Comparison of ENCODE assay signal across 8 mouse cellular contexts in genomic region chr5:113286591-113287520, GRCm38 (mm10). TPM values are rescaled to one million over a fixed set of nuclear protein-coding genes. Genes with fewer than 3 reads are reported as not detected.
A peak's percentile ranks its signal among the peaks of the same experiment; 100 is the strongest.
DNase-seq lines count a peak whose midpoint lies in the region; ATAC-seq and TF ChIP-seq lines count a peak whose summit lies in the region.

No protein-coding gene starts in this region.

- TF ChIP-seq POLR2A in bone marrow, adult 2 months (IDR thresholded peaks at IDR 0.05; ENCODE audit: borderline replicate concordance, control insufficient read depth, low read depth, low read length): no peak

- 54% methylated on average over 60 of the region's 60 CpGs for WGBS in bone marrow, adult 2 months
- 4% methylated on average over 54 of the region's 60 CpGs for WGBS in forebrain, embryonic 12.5 days
- WGBS in neural tube, embryonic 11.5 days: 6% methylated on average over 56 of the region's 60 CpGs

- H3K27ac ChIP-seq in bone marrow, adult 2 months (ENCODE audit: control insufficient read depth, insufficient read depth, low read depth, low read length, poor library complexity): no peak overlapping the region
- no peak overlapping the region for H3K27ac ChIP-seq in forebrain, embryonic 12.5 days
- H3K27ac ChIP-seq in neural tube, embryonic 11.5 days (ENCODE audit: low read depth, low read length): no peak overlapping the region

- H3K27me3 ChIP-seq in forebrain, embryonic 12.5 days: peaks cover 74% of the 10 kb centered on the region
- peaks cover 27% of the 10 kb centered on the region for H3K27me3 ChIP-seq in neural tube, embryonic 11.5 days (ENCODE audit: control insufficient read depth, insufficient read depth, low read length)

- ATAC-seq in forebrain, embryonic 12.5 days (ENCODE audit: low FRiP score): peak; percentile 45; the same call in 1 of the 2 replicates
- no peak for ATAC-seq in neural tube, embryonic 11.5 days (ENCODE audit: insufficient read depth, low FRiP score, low TSS enrichment)

- H3K4me2 ChIP-seq in forebrain, embryonic 12.5 days: peak overlapping the region; percentile 49
- H3K4me2 ChIP-seq in neural tube, embryonic 11.5 days (ENCODE audit: low read depth): peak overlapping the region; percentile 31

- no peak overlapping the region for H3K4me3 ChIP-seq in bone marrow, adult 2 months (replicated peaks; ENCODE audit: control insufficient read depth, low read depth, low read length)
- peak overlapping the region; percentile 21 for H3K4me3 ChIP-seq in forebrain, embryonic 12.5 days (replicated peaks)
- no peak overlapping the region; the same call in 1 of the 2 replicates for H3K4me3 ChIP-seq in neural tube, embryonic 11.5 days (ENCODE audit: low read depth, low read length)

- H3K9me3 ChIP-seq in forebrain, embryonic 12.5 days: no peaks in the 10 kb centered on the region
- H3K9me3 ChIP-seq in neural tube, embryonic 11.5 days (ENCODE audit: control insufficient read depth, low read length): no peaks in the 10 kb centered on the region

- peak; percentile 60 for DNase-seq in gastrocnemius, postnatal 10 days
- DNase-seq in gastrocnemius, postnatal 25 days: no peak
- DNase-seq in kidney, adult 11 months: peak; percentile 35
- DNase-seq in liver: peak; percentile 33
- DNase-seq in neural tube, embryonic 11.5 days (ENCODE audit: low spot score): peak; percentile 58
- peak; percentile 46 for DNase-seq in urinary bladder, adult 2 months (ENCODE audit: low spot score)

- TF ChIP-seq CTCF in bone marrow, adult 2 months (IDR thresholded peaks at IDR 0.05; ENCODE audit: control insufficient read depth, insufficient read depth, low read length): peak; percentile 58

- no peaks in the 10 kb centered on the region for H3K36me3 ChIP-seq in forebrain, embryonic 12.5 days (replicated peaks)
- no peaks in the 10 kb centered on the region for H3K36me3 ChIP-seq in neural tube, embryonic 11.5 days (ENCODE audit: control insufficient read depth, insufficient read depth, low read length)

- peaks cover 2% of the 10 kb centered on the region; the same call in 1 of the 2 replicates for H3K4me1 ChIP-seq in bone marrow, adult 2 months (ENCODE audit: control insufficient read depth, insufficient read depth, low read length)
- H3K4me1 ChIP-seq in forebrain, embryonic 12.5 days: peaks cover 9% of the 10 kb centered on the region
- H3K4me1 ChIP-seq in neural tube, embryonic 11.5 days (ENCODE audit: control insufficient read depth, insufficient read depth, low read length): no peaks in the 10 kb centered on the region

- H3K9ac ChIP-seq in forebrain, embryonic 12.5 days: no peak overlapping the region
- H3K9ac ChIP-seq in neural tube, embryonic 11.5 days (ENCODE audit: low read length): no peak overlapping the region

RNA-seq across cellular contexts. Expression of gene Sgsm1, which starts 23.7 kb away (rescaled TPM):
- total RNA-seq in gastrocnemius, postnatal 10 days (2021): 1 to 10 TPM in 1 of 2 experiments, under 1 TPM in 1; 0.65 to 1.2 TPM
- total RNA-seq in gastrocnemius, postnatal 25 days (2021): under 1 TPM; 0.13 to 0.67 TPM
- polyA plus RNA-seq in bone marrow, adult 2 months (2011; ENCODE audit: insufficient read depth, insufficient read length, low replicate concordance, missing spikeins): not detected in 2 replicates
- 14.3 and 14.8 TPM in 2 replicates for polyA plus RNA-seq in forebrain, embryonic 12.5 days (2016; fragmentation: Nextera tagmentation; extraction: Ambion mirVana)
- 8.5 and 10.7 TPM in 2 replicates for polyA plus RNA-seq in neural tube, embryonic 11.5 days (2014; fragmentation: Nextera tagmentation; extraction: Ambion mirVana)
- polyA plus RNA-seq in urinary bladder, adult 2 months (2012; rRNA removed): 5.3 and 5.6 TPM in 2 replicates
